Mouse (Mus musculus) embryo, embryonic 10.5 days (tissue): Measurements from ENCODE around the gene Pm20d2.

Experiments
- DNase-seq: peaks from one replicate; pipeline ENCODE4 v3.0.0-alpha.2; 2015; ENCODE audit warnings: low spot score

The Pm20d2 gene

DNA sequence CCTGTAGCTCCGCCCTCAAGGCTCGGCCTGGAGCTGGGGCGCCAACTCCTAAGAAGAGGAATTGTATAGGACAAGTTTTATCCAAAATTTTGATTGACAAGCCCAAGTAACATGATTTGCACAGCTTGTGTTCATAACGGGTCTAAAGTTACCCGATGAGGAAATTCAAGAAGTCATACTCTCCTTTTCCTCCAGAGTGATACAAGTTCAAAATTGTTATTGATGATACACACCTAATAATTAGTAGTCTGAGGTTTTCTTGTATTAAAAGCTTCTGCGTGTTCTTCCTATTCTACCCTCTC is at the start of gene Pm20d2:
Gene Pm20d2 (minus strand): TSS at position 3 of the 302 bp plus-strand sequence.
- no peak for DNase-seq

DNA sequence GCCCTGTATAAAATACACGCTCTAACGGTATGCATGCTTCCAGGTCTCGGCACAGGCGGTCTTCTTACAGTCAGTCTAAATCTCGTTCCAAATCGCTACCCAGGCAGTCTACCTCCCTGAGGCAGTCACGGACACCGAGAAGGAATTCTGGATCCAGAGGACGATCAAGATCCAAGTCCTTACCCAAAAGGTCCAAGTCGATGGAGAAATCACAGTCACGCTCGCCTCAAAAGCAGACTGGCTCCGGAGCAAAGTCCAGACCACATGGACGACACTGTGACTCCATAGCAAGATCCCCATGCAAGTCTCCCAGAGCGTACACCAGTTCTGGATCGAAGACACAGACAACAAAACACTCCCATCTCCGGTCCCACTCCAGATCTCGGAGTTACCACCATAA is 41.3 kb upstream of the Pm20d2 start:
- DNase-seq: no peak

DNA sequence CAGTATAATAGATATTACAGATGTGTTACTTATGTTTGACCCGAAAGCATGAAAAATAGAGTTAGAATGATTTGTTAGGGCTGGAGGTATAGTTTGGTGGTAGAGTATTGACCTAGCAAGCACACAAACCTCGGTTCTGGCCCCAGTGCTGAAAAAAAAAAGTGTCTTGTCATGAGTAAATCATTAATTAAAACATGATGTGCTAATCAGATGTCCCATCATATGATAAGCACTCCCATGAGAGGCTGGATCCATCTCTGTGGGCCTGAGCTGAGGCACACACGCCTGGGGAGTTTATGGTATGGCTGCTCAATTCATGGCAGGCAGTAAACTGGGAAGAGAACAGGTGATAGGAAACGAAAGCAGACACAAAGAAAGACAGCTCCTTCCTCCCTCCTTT is 40.1 kb upstream of the Pm20d2 start:
- DNase-seq: no peak

DNA sequence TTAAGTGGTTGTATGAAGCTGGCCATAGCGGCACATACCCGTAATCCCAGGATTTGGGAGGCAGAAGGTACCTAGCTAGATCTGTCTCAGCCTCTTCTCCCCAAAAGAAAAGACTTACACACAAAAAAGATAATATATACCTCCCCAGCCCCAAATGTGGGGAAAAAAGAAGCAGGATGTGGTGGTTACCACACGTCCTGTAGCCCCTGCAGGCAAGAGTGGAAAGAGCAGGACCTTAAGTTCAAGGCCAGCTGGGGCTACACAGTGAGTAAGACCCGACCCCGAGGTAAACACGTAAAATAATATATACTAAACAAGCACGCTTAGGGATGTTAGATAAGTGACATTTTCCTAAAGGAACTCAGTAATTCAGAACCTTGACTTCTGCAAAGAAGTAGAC is 37.6 kb upstream of the Pm20d2 start:
- no peak for DNase-seq

DNA sequence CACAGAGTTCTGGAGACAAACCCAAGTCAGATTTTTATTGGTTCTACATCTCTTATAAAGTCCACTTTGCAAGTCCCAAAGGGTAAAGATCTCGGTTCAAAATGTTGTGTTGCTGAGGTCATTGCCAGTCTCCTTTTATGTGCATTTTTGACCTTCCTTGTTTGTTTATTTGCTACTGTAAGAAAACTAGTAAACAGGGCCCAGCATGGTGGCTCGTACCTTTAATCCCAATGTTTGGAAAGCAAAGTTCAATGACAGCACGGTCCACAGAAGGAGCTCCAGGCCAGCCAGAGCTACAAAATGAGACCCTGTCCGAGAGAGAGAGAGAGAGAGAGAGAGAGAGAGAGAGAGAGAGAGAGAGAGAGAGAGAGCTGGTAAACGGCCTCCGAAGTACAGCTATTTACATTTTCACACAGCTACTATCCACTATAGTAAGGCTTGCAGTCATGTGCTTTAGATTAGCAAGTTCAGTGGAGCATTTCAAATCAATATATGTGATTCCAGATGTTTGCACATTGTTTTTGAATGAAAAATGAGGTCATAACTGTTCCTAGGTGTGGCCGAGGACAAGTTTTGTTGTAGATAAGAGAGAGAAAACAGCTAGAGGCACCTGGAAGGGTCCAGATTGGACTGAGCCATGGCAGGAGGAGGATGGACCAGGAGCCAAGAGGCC is 34.6 kb upstream of the Pm20d2 start:
- DNase-seq: no peak

DNA sequence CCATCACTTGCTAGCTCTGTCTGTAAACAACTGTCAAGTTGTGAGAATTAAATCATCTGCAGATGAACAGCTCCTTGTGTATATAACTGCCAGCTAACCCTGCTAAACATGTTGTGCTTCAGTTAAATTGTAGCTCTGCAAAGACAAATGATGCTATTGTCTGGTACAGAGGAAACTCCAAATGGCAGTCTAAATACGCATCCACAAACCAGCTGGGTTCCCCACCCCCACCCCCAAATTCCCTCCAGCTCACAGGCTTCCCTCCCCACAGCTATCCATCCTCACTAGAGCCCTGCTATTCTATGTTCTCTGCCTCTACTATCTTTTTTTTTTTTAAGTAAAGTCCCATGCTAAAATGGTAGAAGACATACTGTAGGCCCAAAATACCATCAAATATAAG is 32.3 kb upstream of the Pm20d2 start:
- no peak for DNase-seq

DNA sequence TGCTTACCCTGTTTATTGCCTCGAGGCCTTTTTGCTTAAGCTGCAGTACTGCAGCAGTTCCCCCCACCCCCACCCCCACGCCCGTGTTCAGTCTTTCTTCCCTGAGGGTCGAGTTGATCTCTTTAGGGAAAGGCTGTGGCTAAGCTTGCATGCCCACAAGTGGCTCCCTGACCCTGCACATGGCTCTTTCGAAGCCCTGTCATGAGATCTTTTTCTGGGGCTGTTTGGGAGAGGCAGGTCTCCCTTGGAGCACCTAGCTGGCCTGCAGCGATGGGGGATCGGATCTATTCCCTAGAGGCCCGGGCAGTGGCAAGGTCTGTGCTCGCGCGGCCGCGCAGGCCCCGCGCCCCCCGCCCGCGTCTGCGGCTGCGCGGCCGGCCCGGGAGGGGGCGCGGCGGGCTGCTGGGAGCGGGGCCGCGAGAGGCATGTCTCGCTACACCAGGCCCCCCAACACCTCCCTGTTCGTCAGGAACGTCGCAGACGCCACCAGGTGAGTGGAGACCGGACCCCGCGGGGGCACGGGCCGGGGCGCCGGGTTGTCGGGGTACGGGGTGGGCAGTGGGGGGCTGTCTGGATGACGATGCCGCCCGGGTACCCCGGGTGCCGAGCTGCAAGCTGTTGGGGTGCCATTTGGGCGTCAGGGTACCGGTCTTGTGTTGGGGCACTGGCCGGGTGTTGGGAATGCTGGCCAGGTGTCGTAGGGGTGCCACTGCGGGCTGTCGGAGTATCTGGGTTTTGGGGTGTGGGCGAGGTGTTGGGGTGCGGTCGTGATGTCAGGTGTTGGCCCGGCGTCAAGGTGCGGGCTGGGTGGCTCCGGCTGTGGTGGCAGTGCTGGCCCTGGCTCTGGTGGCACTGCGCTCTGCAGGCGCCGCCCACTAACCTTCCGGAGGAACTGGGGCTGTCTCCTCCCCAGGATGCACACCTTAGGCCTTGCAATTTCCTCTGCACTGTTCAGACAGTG is 19.6 kb upstream of the Pm20d2 start, which contains the start of gene Srsf12:
Gene Srsf12 (plus strand): TSS at position 111 of the 961 bp plus-strand sequence.
- peak; percentile 61 for DNase-seq

DNA sequence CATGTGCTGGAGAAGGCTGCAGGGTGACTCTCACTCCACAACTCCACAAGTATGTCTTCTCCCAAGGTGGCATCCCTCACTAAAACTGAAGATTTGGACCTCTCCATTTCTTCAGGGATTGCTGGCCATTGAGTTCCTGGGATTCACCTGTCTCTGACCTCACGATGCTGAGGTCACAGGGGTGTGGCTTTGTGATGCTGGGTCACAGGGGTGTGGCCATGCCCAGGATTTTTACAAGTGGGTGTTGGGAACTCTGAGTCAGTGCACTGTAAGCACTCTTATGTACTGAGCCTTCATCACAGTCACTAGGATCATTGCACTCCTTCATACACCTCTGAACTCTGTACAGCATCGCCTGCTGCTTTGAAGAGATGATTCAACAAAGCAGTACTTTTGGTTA is 18.0 kb upstream of the Pm20d2 start:
- DNase-seq: no peak

DNA sequence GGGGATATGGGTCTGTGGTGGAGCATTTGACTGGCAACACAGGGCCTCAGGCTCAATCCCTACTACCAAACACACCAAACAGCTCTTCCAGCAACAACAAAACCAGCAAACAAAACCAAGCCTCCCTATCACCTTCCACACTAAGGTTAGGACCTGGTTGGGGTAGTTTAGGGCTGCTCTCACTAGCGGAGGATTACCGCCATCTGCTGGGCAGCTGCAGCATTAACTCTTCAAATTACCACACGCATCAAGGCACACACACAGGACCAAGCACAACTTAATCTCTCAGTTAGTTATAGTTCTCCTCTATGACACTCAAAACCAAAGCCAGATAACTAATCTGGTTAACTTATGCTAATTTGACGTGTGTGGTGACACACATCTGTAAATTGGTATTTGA is 15.1 kb upstream of the Pm20d2 start:
- DNase-seq: peak; percentile 81

DNA sequence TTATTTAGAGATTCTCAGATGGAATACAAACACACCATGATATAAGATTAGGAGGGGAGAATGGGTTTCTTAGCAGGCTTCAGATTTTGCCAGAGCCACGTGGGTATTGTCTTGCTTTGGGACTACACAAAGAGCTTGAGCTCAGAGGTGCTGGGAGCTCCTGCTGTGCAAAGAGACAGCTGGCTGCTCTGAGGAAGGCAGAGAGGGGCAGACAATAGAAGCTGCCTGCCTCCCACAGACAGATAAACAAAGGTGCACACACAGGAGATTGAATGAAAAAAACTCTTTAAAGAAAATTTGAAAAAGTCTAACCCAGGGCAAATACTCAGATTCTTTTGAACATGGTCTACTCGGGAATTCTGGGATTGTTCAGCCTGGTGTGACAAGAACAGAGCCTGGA is 8.6 kb upstream of the Pm20d2 start:
- peak; percentile 20 for DNase-seq

DNA sequence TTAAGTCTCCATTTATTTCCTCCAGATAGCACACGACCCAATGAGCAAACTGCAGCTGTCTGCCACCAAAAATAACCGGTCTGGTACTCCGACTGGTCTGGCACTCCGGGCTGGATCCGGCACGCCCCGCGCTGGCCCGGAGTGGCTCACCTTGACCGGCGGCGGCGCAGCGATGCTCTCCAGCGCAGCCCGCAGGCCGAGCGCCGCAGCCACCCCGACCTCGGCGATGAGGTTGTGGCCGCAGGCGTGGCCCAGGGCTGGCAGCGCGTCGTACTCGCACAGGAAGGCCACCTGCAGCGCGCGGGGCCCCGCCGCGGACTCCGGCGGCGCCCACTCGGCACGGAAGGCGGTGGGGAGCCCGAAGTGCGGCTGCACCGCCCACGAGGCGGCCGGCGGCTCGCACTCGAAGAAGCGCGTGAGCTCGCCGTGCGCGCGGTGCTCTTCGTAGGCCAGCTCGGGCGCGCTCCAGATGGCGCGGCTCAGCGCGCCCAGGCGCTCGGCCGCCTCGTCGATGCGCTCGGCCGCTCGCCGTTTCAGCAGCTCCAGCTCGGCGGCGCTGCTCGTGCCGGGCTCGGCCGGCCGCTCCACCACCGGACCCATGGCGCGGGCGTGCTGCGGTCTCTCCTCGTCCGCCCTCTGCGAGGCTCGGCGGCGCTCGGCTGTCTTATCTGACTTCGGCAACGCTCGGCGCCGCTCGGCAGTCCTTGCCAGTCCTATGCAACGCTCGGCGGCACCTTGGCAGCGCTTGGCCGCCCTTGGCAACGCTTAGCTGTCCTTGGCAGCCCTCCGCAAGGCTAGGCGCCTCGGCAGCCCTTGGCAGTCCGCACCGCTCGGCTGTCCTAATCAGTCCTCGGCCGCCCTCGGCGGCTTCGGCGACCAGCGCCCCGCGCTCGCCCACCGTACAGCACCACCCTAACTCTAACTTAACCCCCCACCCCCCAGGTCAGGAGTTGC is 479 bp downstream of the Pm20d2 start:
- peak; percentile 82 for DNase-seq

DNA sequence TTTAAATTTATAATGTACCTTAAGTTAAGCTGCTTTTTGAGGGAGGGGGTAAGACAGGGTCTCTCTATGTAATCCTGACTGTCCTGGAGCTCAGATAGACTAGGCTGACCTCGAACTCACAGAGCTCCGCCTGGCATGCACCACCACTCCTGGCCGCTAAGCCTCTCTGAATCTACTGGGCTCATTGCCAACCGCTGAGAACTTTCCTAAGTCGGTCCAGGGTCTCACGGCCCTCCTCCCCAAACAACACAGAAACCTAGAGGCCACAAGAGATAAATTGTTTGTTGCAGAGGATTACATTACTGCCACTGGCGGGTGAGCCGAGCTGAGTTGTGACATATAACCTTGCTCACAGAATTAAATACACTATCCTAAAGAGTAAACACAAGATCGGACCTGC is 1.4 kb downstream of the Pm20d2 start:
- peak; percentile 63 for DNase-seq

DNA sequence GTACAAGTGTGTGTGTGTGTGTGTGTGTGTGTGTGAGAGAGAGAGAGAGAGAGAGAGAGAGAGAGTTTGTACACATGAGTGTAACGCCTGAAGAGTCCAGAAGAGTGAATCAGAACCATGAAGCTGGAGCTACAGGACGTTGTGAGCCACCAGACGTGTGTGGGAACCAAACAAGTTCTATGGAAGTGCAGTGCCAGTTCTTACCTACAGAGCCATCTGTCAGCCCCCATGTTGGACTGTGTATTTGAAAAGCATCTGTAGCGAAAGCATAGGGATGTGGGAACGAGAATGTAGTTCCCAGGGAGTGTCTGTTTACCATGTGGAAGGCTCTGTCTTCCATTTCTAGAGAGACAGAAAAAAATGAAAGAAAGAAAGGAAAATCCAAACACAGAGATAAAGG is 6.1 kb downstream of the Pm20d2 start:
- DNase-seq: no peak

DNA sequence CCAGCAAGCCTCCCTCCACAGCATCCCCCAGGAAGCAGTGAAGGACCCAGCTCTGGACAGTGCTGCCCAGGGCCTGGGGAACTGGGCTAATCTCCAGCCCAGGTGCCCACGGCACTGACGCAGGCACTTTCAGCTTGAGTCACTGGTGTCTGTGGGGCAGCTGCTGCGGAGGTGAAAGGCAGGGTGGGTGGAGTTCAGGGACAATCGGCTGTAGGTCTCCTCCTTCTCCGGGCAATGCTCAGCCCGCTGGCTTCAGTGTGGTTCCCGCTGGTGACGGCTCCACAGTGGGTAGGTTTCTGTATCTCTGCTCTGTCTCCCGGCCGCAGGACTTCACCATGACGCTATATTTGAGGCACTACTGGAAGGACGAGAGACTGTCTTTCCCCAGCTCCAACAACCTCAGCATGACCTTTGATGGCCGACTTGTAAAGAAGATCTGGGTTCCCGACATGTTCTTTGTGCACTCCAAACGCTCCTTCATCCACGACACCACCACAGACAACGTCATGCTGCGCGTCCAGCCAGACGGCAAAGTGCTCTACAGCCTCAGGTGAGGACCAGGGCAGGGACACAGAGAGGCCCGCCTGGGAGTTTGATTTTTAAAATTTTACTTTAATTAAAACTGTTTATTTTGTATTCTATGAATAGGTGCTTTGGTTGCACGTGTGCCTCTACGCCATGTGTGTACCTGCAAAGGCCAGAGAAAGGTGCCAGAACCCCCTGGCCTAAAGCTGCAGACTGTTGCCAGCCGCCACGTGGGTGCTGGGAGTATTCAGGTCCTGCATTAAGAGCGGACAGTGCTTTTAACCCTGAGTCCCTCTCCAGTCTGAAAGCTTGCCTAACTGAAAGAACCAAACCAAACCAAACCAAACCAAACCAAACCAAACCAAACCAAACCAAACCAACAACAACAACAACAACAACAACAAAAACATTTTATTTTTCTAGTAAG is 37.2 kb downstream of the Pm20d2 start:
- no peak for DNase-seq

DNA sequence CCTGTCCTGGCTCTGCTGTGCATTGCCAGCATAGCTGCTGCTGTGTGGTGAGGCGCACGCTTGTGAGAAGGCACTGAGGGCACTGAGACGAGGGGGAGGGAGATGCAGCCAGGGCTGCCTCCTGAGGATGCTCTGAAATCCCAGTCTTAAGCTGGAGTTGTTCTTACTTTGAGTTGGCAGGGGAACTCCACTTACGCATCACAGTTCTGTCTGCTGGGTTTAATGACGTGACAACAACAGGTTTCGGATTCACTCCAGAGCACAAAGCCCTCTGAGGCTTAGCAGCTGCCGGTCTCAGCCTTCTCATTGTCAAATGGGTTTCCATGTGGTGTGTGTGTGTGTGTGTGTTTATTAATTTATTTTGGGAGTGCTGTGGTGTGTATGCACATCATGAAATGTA is 40.4 kb downstream of the Pm20d2 start:
- no peak for DNase-seq

DNA sequence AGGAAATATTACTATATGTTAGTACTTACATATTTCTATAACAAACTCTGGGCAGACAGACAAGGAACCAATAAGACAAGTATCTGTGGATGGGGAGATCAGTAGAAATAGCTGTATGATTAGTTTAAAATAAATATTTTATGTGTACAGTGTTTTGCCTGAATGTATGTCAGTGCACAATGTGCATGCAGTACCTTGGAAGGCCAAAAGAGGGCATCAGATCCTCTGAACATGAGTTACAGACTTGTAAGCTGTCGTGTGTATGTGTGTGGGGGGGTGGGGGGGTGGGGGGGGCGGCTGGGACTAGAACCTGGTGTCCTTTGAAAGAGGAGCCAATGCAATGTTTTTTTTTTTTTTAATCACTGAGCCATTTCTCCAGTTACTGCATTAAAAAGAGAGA is 41.7 kb downstream of the Pm20d2 start:
- DNase-seq: peak; percentile 81

DNA sequence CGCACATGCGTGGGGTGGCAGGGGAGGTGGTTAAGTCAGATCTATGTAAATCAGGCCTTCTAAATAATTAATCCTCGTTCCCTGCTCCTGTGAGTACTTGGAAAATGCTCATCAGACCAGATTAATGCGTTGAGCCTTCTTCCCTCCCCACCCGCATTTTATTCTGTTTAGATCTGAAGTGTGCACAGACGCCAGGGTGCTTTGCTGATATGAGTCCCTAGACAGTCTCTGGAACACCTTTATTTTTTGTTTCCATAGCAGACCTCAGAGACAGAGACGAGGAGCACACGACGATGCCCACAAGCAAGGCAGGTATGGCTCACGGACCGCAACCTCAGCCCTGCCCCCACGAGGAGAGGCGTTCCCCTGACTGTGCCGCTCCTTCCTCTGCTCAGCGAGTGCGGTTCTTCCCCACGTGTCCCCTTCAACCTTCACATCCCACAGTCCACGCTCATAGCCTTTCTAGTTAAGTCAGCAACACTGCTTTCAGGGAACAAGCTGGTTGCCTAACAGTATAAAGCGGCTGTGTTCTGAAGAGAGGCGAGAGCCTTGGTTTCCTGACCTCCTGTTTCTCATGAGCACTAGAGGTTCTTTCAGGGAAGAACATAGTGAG is 42.8 kb downstream of the Pm20d2 start:
- no peak for DNase-seq

DNA sequence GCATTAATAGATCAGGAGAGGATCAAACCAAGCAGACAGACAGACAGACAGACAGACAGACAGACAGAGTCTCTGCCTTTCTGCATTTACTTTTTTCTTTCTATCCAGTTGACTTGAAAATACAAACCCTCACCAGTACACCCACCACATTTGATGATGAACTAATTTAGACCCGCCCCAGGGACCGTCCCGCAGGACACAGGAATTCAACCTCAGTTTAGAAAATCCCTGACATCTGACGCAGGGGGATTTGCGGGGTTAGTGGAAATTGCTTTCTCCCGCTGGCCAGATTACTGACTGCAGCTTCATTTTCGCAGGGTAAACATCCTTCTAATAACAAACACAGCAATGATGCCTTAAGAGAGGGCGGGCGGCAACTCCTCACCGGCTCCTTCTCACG is 57.3 kb downstream of the Pm20d2 start, which contains the start of gene Gabrr1:
Gene Gabrr1 (plus strand): TSS at position 301 of the 400 bp plus-strand sequence.
- DNase-seq: no peak

DNA sequence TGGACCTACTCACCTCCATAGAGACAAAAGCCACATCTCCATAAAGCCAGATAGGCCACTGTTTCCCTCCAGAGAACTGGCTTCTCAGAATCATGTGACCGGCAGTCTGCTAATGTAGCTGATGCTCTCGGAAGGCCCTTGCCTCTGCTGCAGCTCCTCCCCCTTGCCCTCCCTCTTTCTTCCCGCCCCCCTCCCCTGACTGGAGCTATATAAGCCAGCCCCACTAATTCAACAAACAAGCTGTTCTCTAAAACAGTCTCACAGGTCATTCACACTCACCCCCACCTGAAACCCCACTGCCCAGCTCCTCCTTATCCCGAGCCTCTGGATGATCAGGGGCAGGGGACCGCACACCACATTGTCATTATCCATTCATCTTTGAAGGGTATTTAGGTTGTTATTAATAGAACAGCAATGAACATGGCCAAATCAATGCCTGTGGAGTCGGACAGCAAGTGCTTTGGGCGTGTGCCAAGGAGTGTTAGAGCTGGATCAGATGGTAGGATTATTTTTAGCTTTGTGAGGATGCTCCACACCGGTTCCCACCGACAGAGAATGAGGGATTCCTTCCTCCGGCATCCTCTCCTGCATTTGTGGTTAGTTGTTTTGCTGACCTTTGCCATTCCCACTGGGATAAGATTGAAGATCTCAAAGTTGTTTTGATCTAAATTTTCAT is 64.0 kb downstream of the Pm20d2 start:
- no peak for DNase-seq

DNA sequence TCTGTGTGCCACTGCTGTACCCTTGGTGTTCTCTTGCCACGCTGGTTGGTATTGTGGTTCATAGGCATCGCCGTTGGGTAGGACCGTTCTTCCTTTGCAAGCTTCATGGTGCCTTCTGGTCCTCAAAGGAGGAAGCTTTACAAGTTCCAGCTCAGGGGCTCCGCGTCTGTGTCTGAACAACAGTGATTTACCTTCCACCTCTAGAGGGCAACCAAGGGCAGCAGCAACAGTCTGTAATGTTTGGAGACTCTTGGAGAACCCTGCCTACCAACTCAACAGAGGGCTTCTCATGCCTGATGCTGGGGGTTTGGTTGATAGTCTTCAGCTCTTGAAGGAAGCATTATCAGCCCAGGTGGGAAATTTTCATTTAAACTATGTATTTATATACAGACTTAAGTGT is 65.0 kb downstream of the Pm20d2 start:
- peak; percentile 44 for DNase-seq
